Mouse (Mus musculus) olfactory bulb, adult 2 months (tissue): ENCODE measurements at regions not wholly inside any gene's neighbourhood (a gene's known extent, or its start where the extent isn't known, plus 50 kb on each side); places are given as distances from the start of the nearest gene placed in this dataset.

Experiments
- CTCF ChIP-seq: fragments of 200-500 bp; IDR thresholded peaks from 2 replicates; pipeline ENCODE4 v1.5.1; 2012; ENCODE audit warnings: low read depth, mild to moderate bottlenecking, low read length, moderate library complexity; ENCODE audit not compliant: insufficient read depth
- POLR2A ChIP-seq: fragments of 200-500 bp; IDR thresholded peaks from 2 replicates; pipeline ENCODE4 v1.6.1; 2012; ENCODE audit warnings: mild to moderate bottlenecking, low read depth, low read length, moderate library complexity; ENCODE audit not compliant: insufficient read depth

DNA sequence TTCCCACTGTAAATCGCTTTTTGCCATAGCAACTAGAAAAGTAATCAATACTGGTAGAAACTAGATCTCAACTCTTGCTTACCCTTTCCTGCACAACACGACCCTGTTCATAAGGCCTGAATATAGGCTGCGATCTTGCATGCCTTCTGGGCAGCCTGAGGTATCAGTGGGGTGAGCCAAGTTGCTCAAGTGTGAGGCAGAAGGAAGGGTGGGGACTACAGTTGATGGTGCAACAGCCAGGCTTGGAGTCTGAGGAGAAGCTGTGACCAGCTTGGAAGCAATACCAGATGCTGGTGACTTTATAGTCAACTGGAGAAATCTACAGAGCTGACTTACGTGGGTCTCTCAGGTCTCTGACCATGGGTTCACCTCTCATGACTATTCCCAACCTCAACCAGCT is 123.3 kb downstream of the Bcl2l11 start:
- no peak for TF ChIP-seq CTCF
- no peak for TF ChIP-seq POLR2A
